Mouse (Mus musculus): ENCODE results near the gene Pde1b.

GRCm38 (mm10) chr15:103486658-103487057 is 16.2 kb upstream of the Pde1b start:
- no peak for TF ChIP-seq CTCF (IDR thresholded peaks at IDR 0.05; ENCODE audit: extremely low read depth, insufficient read length, insufficient replicate concordance, low read depth, low read length)
- no peak for TF ChIP-seq POLR2A (IDR thresholded peaks at IDR 0.05; ENCODE audit: low read depth, low read length)

Measured in small intestine, adult 2 months (tissue).